Mouse (Mus musculus) C2C12 (cell line): ENCODE measurements at regions not wholly inside any gene's neighbourhood (a gene's known extent, or its start where the extent isn't known, plus 50 kb on each side); places are given as distances from the start of the nearest gene placed in this dataset.

Source experiments
- CEBPB ChIP-seq: IDR thresholded peaks from one replicate; pipeline ENCODE4 v1.6.1; 2011; ENCODE audit warnings: low read depth, mild to moderate bottlenecking, control low read depth, moderate library complexity
- CTCF ChIP-seq: IDR thresholded peaks from one replicate; pipeline ENCODE4 v1.5.1; 2011; ENCODE audit not compliant: control insufficient read depth, insufficient read depth, insufficient read length
- MAX ChIP-seq: IDR thresholded peaks from one replicate; pipeline ENCODE4 v1.6.1; 2011; ENCODE audit warnings: mild to moderate bottlenecking, control low read depth
- MYOD1 ChIP-seq: IDR thresholded peaks from one replicate; pipeline ENCODE4 v1.6.1; 2011; ENCODE audit warnings: low read depth; ENCODE audit not compliant: control insufficient read depth, insufficient read length
- MYOG ChIP-seq: IDR thresholded peaks from one replicate; pipeline ENCODE4 v1.6.1; 2011; ENCODE audit not compliant: control insufficient read depth, insufficient read length; ENCODE audit errors: extremely low read depth
- USF1 ChIP-seq: IDR thresholded peaks from one replicate; pipeline ENCODE4 v1.6.1; 2011; ENCODE audit warnings: low read depth, mild to moderate bottlenecking, control low read depth, moderate library complexity

DNA sequence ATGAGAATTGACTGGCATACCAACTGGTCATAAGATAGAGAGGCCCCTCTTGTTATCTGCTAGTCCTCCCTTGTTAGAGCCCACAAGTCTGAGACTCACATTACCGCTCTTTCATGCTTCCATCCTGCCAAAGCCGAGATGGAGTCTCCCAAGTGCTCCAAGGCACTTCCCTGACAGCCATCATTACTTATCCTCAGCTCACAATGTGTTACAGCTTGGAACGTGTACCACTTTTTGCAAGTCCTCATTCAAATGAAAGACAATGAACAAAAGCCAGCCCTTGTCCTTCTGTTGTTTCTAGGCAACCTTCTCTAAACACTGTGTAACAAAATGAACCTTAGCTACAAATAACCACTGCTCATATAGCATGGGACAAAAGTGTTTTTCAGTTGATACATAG, 102.6 kb upstream of the Mtap start:
- TF ChIP-seq CTCF (no peak), MAX (no peak), MYOG (no peak), USF1 (no peak), CEBPB (no peak), MYOD1 (no peak)
